Mouse (Mus musculus) brain, embryonic 18.5 days (tissue): ENCODE results near the gene Col9a1.

Experiments used
- DNase-seq: peaks from one replicate; pipeline ENCODE4 v3.0.0-alpha.2; 2012; ENCODE audit warnings: low read depth, low spot score

Col9a1 gene

GRCm38 (mm10) chr1:24177224-24177851 is at the start of gene Col9a1:
TSS of gene Col9a1 (plus strand) at chr1:24177610.
- no peak for DNase-seq

GRCm38 (mm10) chr1:24127866-24128265 is 49.5 kb upstream of the Col9a1 start:
- DNase-seq: no peak

GRCm38 (mm10) chr1:24133853-24134252 is 43.6 kb upstream of the Col9a1 start:
- DNase-seq: no peak

- DNase-seq: no peak
Measured at GRCm38 (mm10) chr1:24134792-24135191, 42.6 kb upstream of the Col9a1 start.

GRCm38 (mm10) chr1:24137133-24137532 is 40.3 kb upstream of the Col9a1 start:
- DNase-seq: no peak

GRCm38 (mm10) chr1:24140555-24140954 is 36.9 kb upstream of the Col9a1 start:
- no peak for DNase-seq

GRCm38 (mm10) chr1:24143504-24143903 is 33.9 kb upstream of the Col9a1 start:
- DNase-seq: no peak

- DNase-seq: no peak
Measured at GRCm38 (mm10) chr1:24157751-24158150, 19.7 kb upstream of the Col9a1 start.

- DNase-seq: no peak
Measured at GRCm38 (mm10) chr1:24169410-24169809, 8.0 kb upstream of the Col9a1 start.

- DNase-seq: peak; percentile 59
Measured at GRCm38 (mm10) chr1:24171205-24171866, 6.1 kb upstream of the Col9a1 start.

GRCm38 (mm10) chr1:24171898-24172297 is 5.5 kb upstream of the Col9a1 start:
- DNase-seq: no peak

GRCm38 (mm10) chr1:24172656-24173055 is 4.8 kb upstream of the Col9a1 start:
- no peak for DNase-seq

- DNase-seq: no peak
Measured at GRCm38 (mm10) chr1:24175761-24176160, 1.6 kb upstream of the Col9a1 start.

- DNase-seq: no peak
Measured at GRCm38 (mm10) chr1:24179856-24180255, 2.4 kb downstream of the Col9a1 start.

GRCm38 (mm10) chr1:24184981-24185380 is 7.6 kb downstream of the Col9a1 start:
- no peak for DNase-seq

GRCm38 (mm10) chr1:24186964-24187363 is 9.6 kb downstream of the Col9a1 start:
- DNase-seq: no peak

GRCm38 (mm10) chr1:24191668-24192067 is 14.3 kb downstream of the Col9a1 start:
- no peak for DNase-seq

- DNase-seq: no peak
Measured at GRCm38 (mm10) chr1:24194111-24194510, 16.7 kb downstream of the Col9a1 start.

- DNase-seq: no peak
Measured at GRCm38 (mm10) chr1:24195070-24195840, 17.8 kb downstream of the Col9a1 start.

GRCm38 (mm10) chr1:24195951-24196517 is 18.6 kb downstream of the Col9a1 start:
- no peak for DNase-seq

GRCm38 (mm10) chr1:24211621-24212385 is 34.4 kb downstream of the Col9a1 start:
- DNase-seq: no peak

- no peak for DNase-seq
Measured at GRCm38 (mm10) chr1:24219041-24219440, 41.6 kb downstream of the Col9a1 start.
